Mouse (Mus musculus) cerebellum, adult 2 months (tissue): ENCODE results near the gene Atf7ip. TPM values are rescaled to one million over a fixed set of nuclear protein-coding genes. Genes with fewer than 3 reads are reported as not detected.

Experiments
- DNase-seq, 2 experiments: peaks; one replicate each; pipeline ENCODE4 v3.0.0; 2021
- H3K27ac ChIP-seq: fragments of 200-500 bp; 2 replicates; pipeline ENCODE4 v1.5.1; 2012; ENCODE audit warnings: low read length, control low read depth, inconsistent platforms; ENCODE audit not compliant: insufficient read depth
- H3K27me3 ChIP-seq: fragments of 200-500 bp; 2 replicates; pipeline ENCODE4 v1.6.1; 2012; ENCODE audit warnings: inconsistent platforms, mild to moderate bottlenecking, low read length, moderate library complexity; ENCODE audit not compliant: control insufficient read depth, insufficient read depth
- H3K4me1 ChIP-seq: fragments of 200-500 bp; 2 replicates; pipeline ENCODE4 v1.6.1; 2011; ENCODE audit warnings: low read length; ENCODE audit not compliant: control insufficient read depth, insufficient read depth
- H3K4me3 ChIP-seq: fragments of 200-500 bp; replicated peaks from 2 replicates; pipeline ENCODE3; 2011; ENCODE audit warnings: mild to moderate bottlenecking, low read depth, low read length, control low read depth; ENCODE audit not compliant: insufficient read depth
- CTCF ChIP-seq: fragments of 200-500 bp; IDR thresholded peaks from 2 replicates; pipeline ENCODE4 v1.5.1; 2011; ENCODE audit warnings: low read depth, mild to moderate bottlenecking, control low read depth, low read length, moderate library complexity, borderline replicate concordance; ENCODE audit not compliant: insufficient read depth
- POLR2A ChIP-seq: fragments of 200-500 bp; IDR thresholded peaks from 2 replicates; pipeline ENCODE4 v1.6.1; 2011; ENCODE audit warnings: low read length, control low read depth, borderline replicate concordance; ENCODE audit not compliant: insufficient read depth
- WGBS: fragments of 180-500 bp; shearing (Covaris S2); methylation state at CpG from one replicate; pipeline ENCODE4 v1.1.7; 2018; 5-methylcytosine and 5-hydroxymethylcytosine counted together
- polyA plus RNA-seq: library from polyadenylated mRNA; depleted of rRNA; stranded (reverse); fragments of >200 nt; gene quantifications from 2 replicates; pipeline ENCODE4 v1.2.3, GENCODE M21; 2012

Gene Atf7ip
- polyA plus RNA-seq, 1 experiment: 83.0 TPM

DNA sequence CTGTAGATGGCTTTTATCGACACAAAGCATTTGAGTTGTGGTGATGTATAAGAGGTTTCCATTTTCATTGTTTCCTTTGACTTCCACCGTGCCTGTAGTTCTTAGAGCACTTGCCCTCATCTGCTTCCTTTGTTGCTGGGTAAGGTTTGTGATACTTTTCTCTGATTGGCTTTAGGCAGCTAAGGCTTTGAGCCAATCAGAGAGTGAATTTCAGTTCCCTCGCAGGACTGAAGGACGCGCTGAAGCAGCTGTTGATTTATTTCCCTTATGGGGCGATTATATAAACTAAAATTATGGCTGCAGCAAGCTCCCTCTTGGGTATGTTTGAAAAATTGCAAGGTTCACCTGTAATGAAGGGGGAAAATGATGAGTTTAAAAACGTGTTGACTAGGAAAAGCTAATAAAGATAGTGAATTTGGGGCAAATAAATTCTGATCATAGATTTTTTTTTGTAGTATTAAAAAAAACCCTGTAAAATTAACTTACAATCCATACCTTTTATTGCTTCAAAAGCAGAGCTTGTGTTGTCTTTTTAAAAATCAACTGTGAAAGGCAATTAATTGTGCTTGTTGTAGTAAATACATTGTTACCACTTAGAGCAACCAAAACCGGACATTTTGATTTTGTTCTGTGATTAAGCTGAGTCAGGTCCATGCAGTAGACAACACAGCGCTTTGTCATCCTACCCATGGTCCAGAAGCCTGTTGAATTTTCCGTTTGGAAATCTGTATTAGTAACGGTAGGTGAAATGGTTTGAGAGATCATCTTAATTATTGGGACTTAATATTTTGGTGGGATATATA, 48.0 kb downstream of the Atf7ip start:
- 33% methylated on average over 11 of the region's 11 CpGs for WGBS
- Histone ChIP-seq H3K27ac (no peak overlapping the region; the same call in 1 of the 2 replicates), H3K4me1 (peaks cover 3% of the 10 kb centered on the region), H3K4me3 (no peak overlapping the region), H3K27me3 (no peaks in the 10 kb centered on the region)
- peak in 1 of 2 experiments; percentile 76 for DNase-seq
- TF ChIP-seq POLR2A: no peak

DNA sequence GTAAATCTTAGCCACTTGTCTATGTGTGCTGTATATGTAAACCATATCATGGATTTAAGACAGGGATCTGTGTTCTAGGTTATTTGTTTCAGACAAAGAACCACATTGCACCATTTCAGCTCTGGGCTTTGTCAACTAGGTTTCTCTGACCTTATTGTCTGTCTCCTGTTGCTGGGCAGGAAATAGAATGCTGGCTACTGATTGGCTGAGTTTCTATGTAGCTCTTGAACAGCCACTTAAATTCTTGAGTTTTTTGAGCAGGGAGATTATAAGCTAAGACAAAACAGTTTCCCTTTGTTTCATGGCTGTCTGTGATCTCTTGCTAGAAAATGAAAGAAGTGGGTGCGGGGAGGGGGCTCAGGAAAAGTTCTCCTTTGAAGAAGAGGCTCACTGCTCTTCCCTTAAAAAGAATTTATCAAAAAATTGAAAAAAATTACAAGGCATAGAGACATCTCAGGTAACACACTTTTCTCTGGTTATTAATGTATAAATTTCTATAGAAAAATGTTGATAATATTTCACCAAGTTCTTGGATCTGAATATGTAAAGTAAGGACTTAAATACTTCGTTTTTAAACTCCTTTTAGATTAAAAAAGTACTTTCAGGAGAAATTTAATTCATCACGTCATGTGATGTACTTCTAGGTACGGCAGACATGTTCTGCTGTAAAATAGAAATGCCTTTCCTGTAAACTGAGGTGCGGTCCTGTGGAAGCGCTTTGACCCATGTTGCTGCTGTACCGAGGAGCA, 49.0 kb downstream of the Atf7ip start:
- Histone ChIP-seq H3K4me1 (peaks cover 7% of the 10 kb centered on the region), H3K27me3 (no peaks in the 10 kb centered on the region), H3K27ac (peak overlapping the region; percentile 57; the same call in 1 of the 2 replicates), H3K4me3 (no peak overlapping the region)
- peak in 1 of 2 experiments; percentile 47 for DNase-seq
- WGBS: 88% methylated on average over 7 of the region's 7 CpGs
- TF ChIP-seq POLR2A (no peak), CTCF (no peak)

DNA sequence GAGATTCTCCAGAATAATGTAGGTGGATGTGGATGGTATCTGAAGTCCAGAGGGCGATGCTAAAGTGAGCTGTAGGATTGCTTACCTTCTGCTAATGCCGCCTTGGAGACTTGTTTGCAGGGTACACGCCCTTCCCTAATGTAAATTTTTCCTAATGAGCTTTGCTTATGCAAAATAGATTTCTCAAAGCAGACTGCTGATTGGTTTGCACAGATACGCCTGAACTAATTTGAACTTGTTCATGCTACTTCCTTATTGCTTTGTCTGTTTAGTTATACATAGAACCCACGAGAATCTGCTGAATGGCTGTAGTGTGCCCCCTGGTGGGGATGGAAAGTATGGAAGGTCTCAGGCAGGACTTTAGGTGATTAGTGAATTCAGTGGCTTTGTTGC, 49.6 kb downstream of the Atf7ip start:
- H3K4me1 ChIP-seq: peaks cover 12% of the 10 kb centered on the region
- WGBS: 72% methylated on average over 5 of the region's 5 CpGs
- H3K27me3 ChIP-seq: no peaks in the 10 kb centered on the region
- peak; percentile 55 to 60 for DNase-seq
- peak; percentile 64; the same call in 1 of the 2 replicates for TF ChIP-seq CTCF
- no peak for TF ChIP-seq POLR2A
- H3K27ac ChIP-seq: peak overlapping the region; percentile 57; the same call in 1 of the 2 replicates
- no peak overlapping the region for H3K4me3 ChIP-seq

DNA sequence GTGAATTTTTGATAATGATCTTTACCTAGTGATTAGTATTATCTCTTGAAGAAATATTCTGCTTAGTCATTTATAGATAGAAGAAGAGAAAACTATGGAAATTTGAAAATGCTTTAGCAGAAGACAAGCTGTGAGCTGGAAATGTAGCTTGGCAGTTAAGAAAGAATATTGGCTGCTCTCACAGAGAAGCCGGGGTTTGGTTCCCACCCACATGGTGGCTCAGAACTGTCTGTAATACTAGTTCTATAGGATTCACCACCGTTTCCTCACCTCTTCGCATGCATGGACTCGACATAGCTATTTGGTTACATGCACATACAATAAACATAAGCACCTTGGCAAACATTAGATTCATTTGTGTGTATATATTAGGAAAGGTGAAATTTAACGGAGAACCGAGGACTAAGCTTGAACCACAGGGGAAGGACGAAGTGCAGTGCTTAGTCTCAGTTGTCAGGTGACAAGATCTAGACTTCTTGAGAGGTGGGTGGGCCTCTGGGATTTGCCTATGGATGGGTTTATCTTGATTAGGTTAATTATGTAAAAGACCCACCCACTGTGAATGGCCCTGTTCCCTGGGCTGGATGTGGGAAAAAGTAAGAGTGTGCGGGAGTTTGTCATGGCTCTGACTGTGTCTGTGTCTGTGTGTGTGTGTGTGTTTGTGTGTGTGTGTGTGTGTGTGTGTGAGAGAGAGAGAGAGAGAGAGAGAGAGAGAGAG, 52.5 kb downstream of the Atf7ip start:
- TF ChIP-seq CTCF (no peak), POLR2A (no peak)
- no peaks in the 10 kb centered on the region for H3K27me3 ChIP-seq
- no peak overlapping the region; the same call in 1 of the 2 replicates for H3K27ac ChIP-seq
- no peak overlapping the region for H3K4me3 ChIP-seq
- 60% methylated on average over 8 of the region's 8 CpGs for WGBS
- no peak for DNase-seq
- peaks cover 11% of the 10 kb centered on the region for H3K4me1 ChIP-seq

DNA sequence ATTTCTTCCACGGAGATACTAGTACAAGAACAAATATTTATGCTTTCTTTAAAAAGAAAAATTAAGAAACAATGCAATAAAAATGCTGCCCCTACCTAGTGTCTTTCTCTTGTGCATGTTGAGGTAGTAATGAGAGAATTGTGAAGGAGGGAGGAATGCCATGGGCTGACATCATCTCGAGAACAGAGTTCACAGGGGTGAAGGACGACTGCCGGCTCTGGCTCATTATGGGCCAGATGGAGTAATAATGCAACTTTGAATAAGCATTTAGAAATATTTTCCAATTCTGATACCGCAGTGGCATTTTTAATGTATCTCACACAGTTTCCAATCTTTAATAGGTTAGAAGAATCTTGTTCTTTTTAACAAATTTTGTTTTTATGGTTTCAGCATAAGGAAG, 60.0 kb downstream of the Atf7ip start:
- Histone ChIP-seq H3K27ac (no peak overlapping the region), H3K4me1 (no peaks in the 10 kb centered on the region), H3K27me3 (no peaks in the 10 kb centered on the region), H3K4me3 (no peak overlapping the region)
- no peak for DNase-seq
- no peak for TF ChIP-seq POLR2A
- TF ChIP-seq CTCF: no peak
- WGBS: 78% methylated on average over 5 of the region's 5 CpGs

DNA sequence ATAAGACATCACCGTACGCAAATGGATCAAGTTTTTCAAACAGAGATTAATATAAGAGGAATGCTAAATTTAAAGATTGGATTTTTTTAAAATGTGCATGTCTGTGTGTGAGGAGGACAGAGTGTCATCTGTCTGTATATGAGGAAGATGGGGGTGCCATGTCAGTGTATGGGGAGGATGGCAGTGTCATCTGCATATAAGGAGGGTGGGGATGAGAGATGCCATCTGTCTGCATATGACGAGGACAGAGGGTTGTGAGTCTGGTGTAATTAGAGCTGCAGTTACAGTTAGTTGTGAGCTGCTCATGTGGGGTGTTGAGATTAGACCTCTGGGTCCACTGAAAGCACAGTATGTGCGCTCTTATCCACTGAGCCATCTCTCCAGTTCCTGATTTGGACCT, 84.8 kb downstream of the Atf7ip start:
- WGBS: 78% methylated on average over 4 of the region's 4 CpGs
- no peak overlapping the region for H3K4me3 ChIP-seq
- H3K27me3 ChIP-seq: no peaks in the 10 kb centered on the region
- DNase-seq: no peak
- TF ChIP-seq POLR2A (no peak), CTCF (no peak)
- no peaks in the 10 kb centered on the region for H3K4me1 ChIP-seq
- H3K27ac ChIP-seq: no peak overlapping the region

DNA sequence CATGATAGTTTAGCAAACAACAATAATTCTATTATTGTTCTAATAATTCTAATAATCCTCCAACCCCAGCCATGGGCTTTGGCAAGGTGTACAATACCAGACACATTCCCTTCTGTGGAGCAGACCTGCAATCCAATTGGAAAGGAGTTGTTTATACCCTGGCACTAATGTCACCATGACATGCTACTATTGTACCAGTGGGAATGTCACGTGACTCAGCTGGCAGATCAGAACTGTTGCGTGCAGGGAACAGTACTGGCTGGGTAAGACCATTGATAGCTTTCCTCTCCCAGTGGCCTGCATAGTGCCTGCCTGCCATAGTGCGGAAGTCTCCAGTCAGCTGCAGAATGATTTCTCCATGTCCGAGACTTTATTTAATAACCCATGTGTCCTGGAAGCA, 88.6 kb downstream of the Atf7ip start:
- H3K27ac ChIP-seq: no peak overlapping the region
- H3K4me3 ChIP-seq: no peak overlapping the region
- H3K27me3 ChIP-seq: no peaks in the 10 kb centered on the region
- no peak for TF ChIP-seq POLR2A
- TF ChIP-seq CTCF: no peak
- 84% methylated on average over 4 of the region's 4 CpGs for WGBS
- H3K4me1 ChIP-seq: no peaks in the 10 kb centered on the region
- DNase-seq: no peak
